Mouse (Mus musculus) ES-E14 (cell line): ENCODE results near the gene Emilin2. TPM values are rescaled to one million over a fixed set of nuclear protein-coding genes. Genes with fewer than 3 reads are reported as not detected.

ENCODE experiments used
- DNase-seq: peaks from one replicate; pipeline ENCODE4 v3.0.0-alpha.2; 2013; ENCODE audit warnings: low read depth, low spot score
- H3K27ac ChIP-seq: 2 replicates; pipeline ENCODE4 v1.5.1; 2012; ENCODE audit warnings: low read depth, mild to moderate bottlenecking, low read length, moderate library complexity, mixed read lengths; ENCODE audit not compliant: poor library complexity, insufficient read depth, severe bottlenecking
- H3K36me3 ChIP-seq: 2 replicates; pipeline ENCODE4 v1.6.1; 2012; ENCODE audit warnings: mild to moderate bottlenecking, low read length, moderate library complexity, mixed read lengths; ENCODE audit not compliant: control insufficient read depth, poor library complexity, insufficient read depth, severe bottlenecking
- H3K4me1 ChIP-seq, 2 experiments: fragments of 150-350 bp in 1 of 2; sonication (generic) in 1 of 2; 2 replicates each; pipeline ENCODE4 v1.6.1; 2012; ENCODE audit warnings: low read length in 2 of 2, mild to moderate bottlenecking in 1 of 2, mixed read lengths in 1 of 2; ENCODE audit not compliant: control insufficient read depth in 2 of 2, insufficient read depth in 2 of 2, poor library complexity in 1 of 2
- H3K4me3 ChIP-seq, 2 experiments: fragments of 150-350 bp in 1 of 2; sonication (generic) in 1 of 2; 2 replicates each; pipeline ENCODE4 v1.5.1; 2012; ENCODE audit warnings: low read length in 2 of 2, low read depth in 1 of 2, mild to moderate bottlenecking in 1 of 2, mixed read lengths in 1 of 2; ENCODE audit not compliant: insufficient read depth in 1 of 2, poor library complexity in 1 of 2, severe bottlenecking in 1 of 2
- H3K9ac ChIP-seq: 2 replicates; pipeline ENCODE4 v1.6.1; 2012; ENCODE audit warnings: low read depth, mild to moderate bottlenecking, low read length, mixed read lengths; ENCODE audit not compliant: poor library complexity, insufficient read depth, severe bottlenecking
- H3K9me3 ChIP-seq: fragments of 150-350 bp; sonication (generic); 2 replicates; pipeline ENCODE4 v1.6.1; 2012; ENCODE audit warnings: low read depth, mild to moderate bottlenecking, low read length; ENCODE audit not compliant: control insufficient read depth, insufficient read depth
- CHD2 ChIP-seq: IDR thresholded peaks from 2 replicates; pipeline ENCODE4 v1.6.1; 2014; ENCODE audit warnings: mild to moderate bottlenecking, low read depth, low read length, inconsistent platforms
- HCFC1 ChIP-seq: IDR thresholded peaks from 2 replicates; pipeline ENCODE4 v1.6.1; 2012; ENCODE audit warnings: low read length, inconsistent platforms, borderline replicate concordance; ENCODE audit not compliant: insufficient read depth
- MAFK ChIP-seq: IDR thresholded peaks from 2 replicates; pipeline ENCODE4 v1.6.1; 2014; ENCODE audit warnings: mild to moderate bottlenecking, low read depth, low read length, inconsistent platforms; ENCODE audit not compliant: insufficient read depth
- ZC3H11A ChIP-seq: IDR thresholded peaks from 2 replicates; pipeline ENCODE4 v1.6.1; 2012; ENCODE audit warnings: low read depth, mild to moderate bottlenecking, inconsistent platforms, low read length, borderline replicate concordance
- ZNF384 ChIP-seq: IDR thresholded peaks from 2 replicates; pipeline ENCODE4 v1.6.1; 2012; ENCODE audit warnings: low read depth, low read length, inconsistent platforms
- in situ Hi-C, 2 experiments: fragments of 600-800 bp; cut with MboI; formaldehyde crosslinking; loops; one replicate each; pipeline ENCODE4 v1.15.1; 2025; ENCODE audit warnings: low sequenced_read_pairs in 2 of 2, inconsistent platforms in 1 of 2; ENCODE audit not compliant: unreplicated experiment in 2 of 2
- total RNA-seq: library from RNA; depleted of rRNA; stranded (reverse); fragments of 300-350 nt; gene quantifications from 2 replicates; pipeline ENCODE4 v1.2.3, GENCODE M21; 2012

The Emilin2 gene
- total RNA-seq, 1 experiment: 1.0 TPM

DNA sequence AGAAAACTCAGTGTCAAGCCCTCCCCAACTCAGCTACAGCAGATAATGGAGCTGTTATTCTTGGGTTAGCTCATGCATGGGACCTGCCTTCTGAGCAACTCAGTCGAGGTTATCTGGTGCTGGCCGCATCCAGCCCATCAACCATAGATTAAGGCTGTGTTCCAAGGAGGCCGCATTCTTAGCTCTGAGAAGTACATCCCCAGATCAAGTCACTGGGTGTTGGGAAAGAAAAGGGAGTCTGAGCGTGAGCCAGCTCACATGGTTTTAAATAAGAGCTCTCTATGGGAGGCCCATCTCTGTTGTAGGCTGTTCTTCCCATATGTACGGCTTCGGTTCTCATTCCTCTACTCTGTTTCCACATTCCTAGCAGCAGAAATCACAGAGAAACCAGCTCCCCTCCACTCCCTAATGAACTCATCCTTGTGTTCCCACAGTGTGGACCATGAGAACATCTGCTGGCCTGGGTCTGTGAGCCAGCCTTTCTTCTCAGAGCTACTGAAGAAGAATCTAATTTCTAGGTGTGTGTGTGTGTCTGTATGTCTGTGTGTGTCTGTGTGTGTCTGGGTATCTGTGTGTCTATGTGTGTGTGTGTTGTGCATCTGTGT, 22.1 kb downstream of the Emilin2 start:
- DNase-seq: no peak
- Histone ChIP-seq H3K4me3 (no peak overlapping the region), H3K9me3 (no peaks in the 10 kb centered on the region), H3K9ac (no peak overlapping the region), H3K4me1 (no peaks in the 10 kb centered on the region), H3K27ac (no peak overlapping the region), H3K36me3 (no peaks in the 10 kb centered on the region)
- no peak for TF ChIP-seq HCFC1
- TF ChIP-seq ZC3H11A: no peak
- no peak for TF ChIP-seq CHD2
- TF ChIP-seq MAFK: no peak
- TF ChIP-seq ZNF384: no peak
- in situ Hi-C loops: no loop called here

DNA sequence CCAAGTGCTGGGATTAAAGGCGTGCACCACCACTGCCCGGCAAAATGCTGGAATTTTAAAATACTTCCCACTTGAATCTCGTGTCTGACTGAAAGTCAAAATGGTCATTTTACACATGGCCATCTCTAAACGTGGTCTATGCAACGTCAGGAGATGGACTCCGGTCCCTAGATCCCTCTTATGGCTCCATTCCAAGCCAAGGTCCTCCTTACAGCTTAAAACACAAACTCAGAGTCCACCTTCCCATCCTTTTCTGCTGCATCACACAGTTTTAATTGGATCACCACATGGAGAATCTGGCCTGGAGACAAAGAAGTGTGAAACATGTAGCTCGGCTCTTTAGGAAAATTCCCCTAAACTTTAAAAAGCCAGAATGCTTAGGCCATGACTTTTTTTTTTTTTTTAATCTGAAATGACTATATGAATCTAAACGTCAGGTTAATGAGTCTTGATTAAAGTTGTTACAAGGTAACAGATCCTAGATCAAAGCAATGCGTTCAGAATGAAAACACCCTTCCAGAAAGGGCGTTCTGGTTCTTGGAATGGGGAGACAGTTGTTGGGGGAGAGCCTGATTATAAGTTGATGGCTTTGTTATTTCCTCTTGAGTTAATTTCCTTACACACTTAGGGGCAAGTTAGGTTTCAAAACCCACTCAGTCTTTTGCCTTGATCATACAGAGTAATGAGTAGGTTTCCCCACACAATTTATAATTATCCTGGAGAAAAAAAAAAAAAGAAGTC, 22.8 kb downstream of the Emilin2 start:
- Histone ChIP-seq H3K4me1 (no peaks in the 10 kb centered on the region), H3K27ac (no peak overlapping the region), H3K9ac (no peak overlapping the region), H3K9me3 (no peaks in the 10 kb centered on the region), H3K36me3 (no peaks in the 10 kb centered on the region), H3K4me3 (no peak overlapping the region)
- TF ChIP-seq ZC3H11A (no peak), ZNF384 (no peak), HCFC1 (no peak), MAFK (no peak), CHD2 (no peak)
- in situ Hi-C loops: no loop called here
- no peak for DNase-seq

DNA sequence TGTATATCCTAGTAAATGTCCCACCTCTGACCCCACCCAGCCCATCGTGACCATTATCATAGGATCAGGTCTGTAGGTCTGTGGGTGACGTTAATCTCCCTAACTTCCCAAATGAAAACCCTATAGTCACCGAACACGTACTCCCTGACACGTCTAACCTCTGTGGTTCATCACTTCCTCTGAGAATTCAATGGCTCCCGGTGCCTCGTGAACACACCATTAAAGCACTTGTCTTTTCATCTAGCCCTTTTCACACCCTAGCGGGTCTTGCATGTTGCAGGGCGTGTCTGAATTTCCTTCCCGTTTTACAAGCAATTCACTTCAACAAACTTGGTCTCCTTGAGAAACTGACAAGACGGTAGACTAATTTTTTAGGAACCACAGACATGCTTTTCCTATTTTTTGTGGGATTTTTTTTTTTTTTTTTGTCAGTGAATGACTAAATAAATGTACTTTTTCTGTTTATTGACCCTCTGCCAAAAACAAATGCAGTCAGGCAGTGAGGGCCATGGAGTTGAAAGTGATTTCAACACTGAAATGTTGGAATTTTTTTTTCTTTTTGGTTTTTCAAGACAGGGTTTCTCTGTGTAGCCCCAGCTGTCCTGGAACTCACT, 23.5 kb downstream of the Emilin2 start:
- in situ Hi-C loops: no loop called here
- Histone ChIP-seq H3K4me1 (no peaks in the 10 kb centered on the region), H3K9ac (no peak overlapping the region), H3K9me3 (no peaks in the 10 kb centered on the region), H3K36me3 (no peaks in the 10 kb centered on the region), H3K4me3 (no peak overlapping the region), H3K27ac (no peak overlapping the region)
- no peak for TF ChIP-seq ZNF384
- no peak for TF ChIP-seq HCFC1
- no peak for TF ChIP-seq MAFK
- TF ChIP-seq CHD2: no peak
- no peak for TF ChIP-seq ZC3H11A
- no peak for DNase-seq

DNA sequence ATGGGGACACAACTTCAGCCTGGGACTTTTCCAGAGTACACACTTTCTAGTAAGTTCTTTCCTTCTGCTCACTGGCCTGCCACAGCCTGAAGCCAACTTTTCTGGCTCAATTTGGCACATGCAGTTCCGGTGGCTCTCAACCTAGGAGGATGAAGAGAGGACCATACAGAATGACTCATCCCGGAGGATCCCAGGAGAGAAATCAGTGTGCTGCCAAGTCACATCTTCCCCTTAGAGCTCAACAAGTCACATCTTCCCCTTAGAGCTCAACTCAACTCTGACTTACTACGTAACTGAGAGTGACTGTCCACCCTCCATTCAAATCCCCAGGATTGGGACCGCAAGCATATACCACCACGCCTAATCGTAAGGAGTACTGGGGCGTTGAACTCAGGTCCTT, 24.2 kb downstream of the Emilin2 start:
- H3K36me3 ChIP-seq: no peaks in the 10 kb centered on the region
- H3K9me3 ChIP-seq: no peaks in the 10 kb centered on the region
- no peak for DNase-seq
- no peaks in the 10 kb centered on the region for H3K4me1 ChIP-seq
- H3K27ac ChIP-seq: no peak overlapping the region
- in situ Hi-C loops: no loop called here
- TF ChIP-seq CHD2 (no peak), MAFK (no peak), HCFC1 (no peak), ZC3H11A (no peak), ZNF384 (no peak)
- H3K4me3 ChIP-seq: no peak overlapping the region
- H3K9ac ChIP-seq: no peak overlapping the region
